Mouse (Mus musculus) right cerebral cortex, postnatal 4 days (tissue): Measurements from ENCODE around the gene Adamts17.

Experiments
- DNase-seq: peaks from one replicate; pipeline ENCODE4 v3.0.0-alpha.2; 2022

Gene Adamts17

GRCm38 (mm10) chr7:66935041-66935440 is 95.5 kb downstream of the Adamts17 start:
- DNase-seq, result no peak

DNA sequence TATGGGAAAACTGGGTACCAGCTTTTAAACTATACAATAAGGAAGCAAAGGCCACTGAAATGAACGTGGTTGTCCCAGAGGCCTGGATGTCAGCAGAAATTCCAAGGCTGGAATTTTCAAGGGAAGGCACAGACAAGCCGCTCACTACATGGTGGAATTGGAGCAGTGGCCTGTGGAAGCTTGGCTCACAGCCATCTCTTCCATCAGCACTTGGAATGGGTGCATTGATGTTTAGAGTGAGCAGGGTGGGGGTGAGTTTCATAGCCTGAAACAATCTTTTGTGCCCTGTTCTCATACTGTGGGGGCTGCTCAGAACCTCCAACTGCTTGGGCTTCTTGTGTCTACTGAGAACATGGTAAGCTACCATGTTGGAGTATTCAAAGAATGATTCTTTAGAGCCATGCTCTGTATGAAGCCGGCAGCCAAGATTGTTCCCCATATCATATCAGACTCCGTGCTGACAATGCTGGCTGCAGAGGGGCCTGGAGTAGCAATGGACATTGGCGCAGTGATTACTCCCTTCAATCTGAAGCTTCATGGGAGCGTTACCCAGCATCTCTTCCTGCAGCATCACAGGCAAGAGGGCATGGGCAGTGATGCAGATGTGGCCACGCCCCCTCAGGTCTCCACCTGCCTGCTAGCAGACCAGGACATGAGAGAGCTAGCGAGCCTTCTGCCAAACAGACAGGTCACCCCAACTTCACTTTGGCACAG is 96.7 kb downstream of the Adamts17 start:
- DNase-seq, result no peak

GRCm38 (mm10) chr7:66936911-66937310 is 97.4 kb downstream of the Adamts17 start:
- no peak for DNase-seq

DNA sequence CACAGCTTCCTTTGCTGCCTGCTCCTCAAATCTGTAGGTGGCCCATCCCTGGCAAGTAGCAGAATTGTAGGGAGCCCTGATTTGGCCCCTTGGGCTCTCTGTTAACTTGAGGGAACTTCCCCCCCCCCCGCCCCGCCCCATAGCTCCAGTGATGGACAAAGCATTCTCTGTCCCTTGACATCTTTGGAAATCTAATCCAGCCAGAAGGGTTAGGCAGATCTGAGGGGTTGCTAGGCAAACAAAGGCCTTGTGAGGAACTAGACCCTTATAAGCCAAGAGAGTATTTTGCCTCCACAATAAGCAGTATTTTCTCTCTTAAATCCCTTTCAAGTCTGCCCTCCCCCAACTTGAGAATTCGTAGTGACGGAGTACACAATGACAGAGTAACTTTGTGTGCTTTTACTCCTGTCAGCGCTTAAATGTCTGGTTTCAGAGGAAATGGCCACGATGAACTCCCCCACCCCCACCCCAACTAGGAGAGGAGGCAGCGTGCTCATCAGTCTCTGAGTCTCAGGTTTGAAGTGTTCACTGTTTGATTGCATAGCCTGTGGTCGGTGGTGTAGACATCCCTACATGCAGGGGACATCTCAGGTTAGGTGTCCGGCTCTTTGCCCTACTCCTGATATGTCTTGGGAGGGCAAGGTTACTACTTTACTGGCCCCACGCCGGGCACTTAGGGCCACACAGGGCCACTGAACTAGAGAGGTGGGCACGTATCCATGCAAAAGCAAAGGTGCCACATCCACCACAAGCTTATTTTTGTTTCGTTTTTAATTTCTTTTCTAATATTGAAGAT is 99.7 kb downstream of the Adamts17 start:
- DNase-seq, result no peak

- no peak for DNase-seq
Measured at GRCm38 (mm10) chr7:66940761-66941160, 101.2 kb downstream of the Adamts17 start.

DNA sequence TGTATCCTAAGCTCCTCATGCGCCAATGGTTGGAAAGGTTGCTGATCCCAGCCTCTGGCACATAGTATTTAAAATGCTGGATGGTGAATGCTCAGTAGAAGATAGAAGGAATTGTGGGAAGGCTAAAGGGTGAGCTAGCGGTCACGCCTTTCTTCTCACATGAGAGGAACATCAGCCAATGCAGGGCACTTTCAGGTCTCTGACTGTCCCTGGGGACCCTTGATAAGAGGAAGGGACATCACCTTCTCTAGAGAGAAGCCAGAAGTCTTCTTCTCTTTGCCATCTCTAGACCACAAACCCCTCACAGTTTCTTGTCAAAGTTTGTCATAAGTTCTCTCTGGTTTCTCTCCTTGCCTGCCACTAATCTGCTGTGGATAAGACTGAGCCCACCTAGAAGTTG is 109.5 kb downstream of the Adamts17 start:
- no peak for DNase-seq

GRCm38 (mm10) chr7:66952921-66953320 is 113.4 kb downstream of the Adamts17 start:
- no peak for DNase-seq

DNA sequence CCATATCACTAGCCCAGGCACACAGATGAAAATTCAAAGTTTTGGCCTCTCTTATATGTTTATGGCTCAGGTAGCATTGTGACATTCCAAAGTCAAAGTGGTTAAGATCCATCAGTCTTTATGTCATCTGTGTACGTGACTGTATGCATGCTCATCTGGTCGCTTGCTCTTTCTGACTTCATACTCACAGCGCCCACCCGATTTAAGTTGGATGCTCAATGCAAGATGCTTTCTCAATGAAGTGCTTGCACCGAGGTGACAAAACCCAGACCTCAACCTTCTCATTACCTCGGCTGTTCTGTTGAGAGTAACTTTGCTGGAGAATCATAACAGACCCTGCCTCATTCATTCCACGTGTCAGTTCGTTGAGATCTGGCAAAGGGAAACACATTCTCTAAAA is 114.5 kb downstream of the Adamts17 start:
- DNase-seq, result no peak

GRCm38 (mm10) chr7:66954723-66955122 is 115.2 kb downstream of the Adamts17 start:
- DNase-seq, result no peak

DNA sequence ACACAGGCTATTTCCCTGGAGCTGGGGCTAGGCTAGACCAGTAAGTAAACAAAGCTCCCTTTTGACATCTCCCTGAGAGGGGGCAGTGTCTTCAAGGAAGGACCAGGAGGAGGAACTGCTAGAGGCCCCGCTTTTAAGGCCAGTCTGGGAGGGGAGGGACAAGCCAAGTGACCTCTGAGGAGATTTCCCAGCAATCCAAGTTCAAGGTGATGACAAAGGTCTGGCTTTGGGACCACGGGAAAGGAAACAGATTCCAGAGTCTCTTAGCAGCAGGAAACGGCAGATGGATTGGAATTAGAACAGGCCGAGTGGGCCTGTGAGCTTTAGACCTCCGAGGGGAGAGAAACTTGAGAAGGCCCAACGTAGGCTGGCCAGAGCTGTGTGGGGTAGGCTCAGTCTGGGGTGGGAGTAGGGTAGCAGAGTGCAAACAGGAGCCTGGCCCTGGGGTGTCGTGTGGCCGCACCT is 116.0 kb downstream of the Adamts17 start:
- no peak for DNase-seq

- DNase-seq, result peak; percentile 49
Measured at GRCm38 (mm10) chr7:66955978-66956377, 116.4 kb downstream of the Adamts17 start.

- DNase-seq, result no peak
Measured at GRCm38 (mm10) chr7:66957764-66958163, 118.2 kb downstream of the Adamts17 start.

GRCm38 (mm10) chr7:66960246-66961033 is 120.9 kb downstream of the Adamts17 start:
- DNase-seq, result no peak

- DNase-seq, result no peak
Measured at GRCm38 (mm10) chr7:66962736-66963135, 123.2 kb downstream of the Adamts17 start.

- DNase-seq, result no peak
Measured at GRCm38 (mm10) chr7:66963541-66963940, 124.0 kb downstream of the Adamts17 start.

DNA sequence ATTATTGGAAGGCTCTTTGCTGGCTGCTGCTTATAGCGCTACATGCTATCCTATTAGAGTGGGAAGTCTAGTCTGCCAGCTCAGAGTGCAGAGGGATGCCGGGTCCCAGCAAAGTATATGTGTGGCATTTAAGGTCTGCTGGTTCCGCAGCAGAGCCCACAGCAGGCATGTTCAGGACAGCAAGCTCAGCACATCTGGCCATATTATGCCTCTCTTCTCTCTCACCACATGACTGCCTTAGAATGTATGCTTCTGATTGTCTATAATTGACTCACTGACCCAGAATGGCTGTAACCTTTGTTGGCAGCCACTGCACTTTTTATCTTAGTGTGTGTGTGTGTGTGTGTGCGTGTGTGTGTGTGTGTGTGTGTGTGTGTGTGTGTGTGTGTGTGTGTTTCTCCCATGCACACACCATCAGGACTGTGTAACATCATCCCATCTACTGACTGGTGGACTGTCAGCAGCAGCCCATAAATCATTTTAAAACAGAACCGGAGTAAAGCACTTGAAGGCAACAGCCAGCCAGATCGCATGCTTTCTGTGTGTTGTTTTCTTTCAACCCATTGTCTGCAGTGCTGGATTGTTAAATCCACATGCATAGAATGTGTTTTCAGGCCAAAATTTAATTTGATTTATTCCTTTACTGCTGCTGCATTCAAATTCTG is 127.1 kb downstream of the Adamts17 start:
- DNase-seq, result no peak

DNA sequence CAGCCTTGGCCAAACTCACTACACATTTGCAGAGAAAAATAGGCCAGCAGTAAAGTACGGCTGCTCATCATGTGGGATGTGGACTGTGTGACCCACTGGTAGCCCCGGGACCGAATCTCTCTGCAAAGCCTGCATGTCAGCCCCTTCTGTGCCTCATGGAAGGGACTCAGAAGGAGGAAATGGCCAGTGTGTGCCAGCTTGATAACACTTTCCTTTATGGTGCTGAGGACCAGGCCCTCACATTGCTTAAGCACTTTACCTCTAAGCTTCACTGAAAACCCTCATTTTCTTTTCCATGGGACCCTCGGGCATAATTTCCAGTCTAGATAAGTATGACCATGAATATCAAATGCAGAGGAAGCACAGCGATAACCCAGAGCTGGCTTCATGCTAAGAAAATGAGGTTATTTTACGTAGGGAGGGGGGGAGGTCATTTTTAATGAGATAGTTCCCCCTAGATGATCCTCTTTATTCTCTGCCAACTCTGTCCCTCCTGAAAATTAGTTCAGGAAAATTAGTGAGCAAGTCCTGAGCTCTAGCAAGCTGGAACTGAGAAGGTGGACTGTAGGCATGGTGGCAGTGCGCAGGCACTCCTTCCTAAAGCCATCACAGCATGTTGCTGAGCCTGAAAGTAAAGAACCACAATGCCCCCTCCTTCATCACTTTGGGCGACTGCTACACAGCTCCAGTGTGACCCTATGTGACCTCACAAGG is 127.8 kb downstream of the Adamts17 start:
- DNase-seq, result no peak

GRCm38 (mm10) chr7:66968661-66969060 is 129.1 kb downstream of the Adamts17 start:
- no peak for DNase-seq

GRCm38 (mm10) chr7:66969199-66969598 is 129.7 kb downstream of the Adamts17 start:
- no peak for DNase-seq

GRCm38 (mm10) chr7:66970235-66970634 is 130.7 kb downstream of the Adamts17 start:
- no peak for DNase-seq

DNA sequence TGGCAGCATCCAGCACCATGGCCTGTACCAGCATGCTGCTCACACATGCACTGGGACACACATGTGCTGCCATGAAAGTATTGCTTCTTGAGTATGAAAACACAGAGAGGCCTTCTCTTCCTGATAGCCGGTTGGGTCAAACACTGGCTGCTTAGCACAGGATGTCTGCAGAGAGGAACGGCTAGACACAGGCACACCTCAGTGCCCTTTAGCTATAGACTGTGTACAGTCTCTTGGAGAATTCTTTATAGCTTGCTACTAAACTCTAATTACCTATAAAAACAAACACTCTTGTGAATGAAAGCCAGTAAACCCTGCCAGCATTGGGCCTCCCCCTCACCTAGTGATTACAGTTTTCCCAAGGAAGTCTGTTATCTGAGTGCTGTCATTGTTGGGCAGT is 131.4 kb downstream of the Adamts17 start:
- DNase-seq, result no peak

- no peak for DNase-seq
Measured at GRCm38 (mm10) chr7:66974859-66975258, 135.3 kb downstream of the Adamts17 start.
